Mouse (Mus musculus) A20 (cell line): ENCODE measurements at regions not wholly inside any gene's neighbourhood (a gene's known extent, or its start where the extent isn't known, plus 50 kb on each side); places are given as distances from the start of the nearest gene placed in this dataset.
"Not testable (repeated sequence)": the region's sequence is repeated elsewhere in the genome, so short reads cannot be mapped to it uniquely, and the experiment has no call there.

Experiments
- DNase-seq: peaks from one replicate; pipeline ENCODE4 v3.0.0-alpha.2; 2011; ENCODE audit warnings: low read depth, low spot score

DNA sequence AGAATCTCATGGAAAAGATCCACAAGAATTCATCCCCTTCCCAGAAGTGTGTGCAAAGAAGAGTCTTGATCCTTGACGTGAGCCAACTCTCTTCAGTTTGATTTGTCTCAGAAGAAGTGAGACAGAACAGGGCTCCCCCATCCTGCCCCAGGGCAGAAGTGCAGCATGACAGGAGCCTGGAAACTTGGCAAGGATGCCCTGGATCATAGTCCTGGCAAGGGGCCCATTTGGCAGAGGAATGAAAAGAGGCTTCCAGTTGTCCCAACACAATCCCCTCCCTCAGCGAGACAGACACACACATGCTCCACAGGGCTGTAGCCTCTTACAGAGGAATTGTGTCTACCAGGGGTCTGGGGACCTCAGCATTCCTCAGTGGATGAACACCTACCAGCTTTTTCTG is 102.7 kb downstream of the Ptpn20 start:
- no peak for DNase-seq

DNA sequence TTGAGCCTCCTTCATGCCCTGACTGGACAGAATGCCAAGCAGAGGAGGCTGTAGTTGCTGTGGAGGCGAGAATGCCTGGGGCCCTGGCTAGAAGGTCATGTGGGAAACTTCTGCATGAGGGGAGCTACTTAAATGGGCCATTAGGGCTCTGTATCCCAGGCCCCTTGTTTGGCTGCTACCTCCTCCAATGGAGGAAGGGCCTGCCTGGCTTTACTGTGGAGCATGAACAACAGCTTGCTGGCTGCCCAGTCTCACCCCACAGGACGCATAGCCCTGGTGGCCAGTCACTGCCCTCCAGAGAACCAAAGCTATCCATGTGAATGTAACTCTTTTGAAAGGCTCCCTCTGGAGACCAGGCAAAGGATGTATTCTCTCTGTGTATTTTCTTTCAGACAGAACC is 105.2 kb downstream of the Ptpn20 start:
- no peak for DNase-seq

- DNase-seq: peak; percentile 45
These were observed 106.5 kb downstream of the Ptpn20 start for GRCm38 (mm10) chr14:33695362-33695982.

DNA sequence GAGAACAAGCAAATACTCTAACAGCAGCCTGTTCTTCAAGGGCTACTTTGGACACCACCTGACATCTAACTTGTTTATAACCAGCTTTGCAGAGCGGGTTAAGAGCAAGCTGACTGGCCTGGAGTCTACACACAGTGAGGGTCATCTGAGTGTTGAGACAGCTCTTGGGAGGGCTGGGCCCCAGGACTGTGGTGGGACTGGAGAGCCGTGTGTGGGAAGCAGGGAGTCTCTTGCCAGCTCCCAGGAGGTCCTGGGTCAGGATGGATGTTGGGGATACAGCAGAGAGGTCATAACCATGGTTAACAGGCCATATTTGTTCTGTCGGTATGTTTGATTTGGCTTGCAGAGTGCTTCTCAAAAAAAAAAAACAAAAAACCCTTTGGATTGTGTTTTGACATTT is 107.8 kb downstream of the Ptpn20 start:
- DNase-seq: no peak

- DNase-seq: no peak
These were observed 110.9 kb downstream of the Ptpn20 start for GRCm38 (mm10) chr14:33699777-33700438.

DNA sequence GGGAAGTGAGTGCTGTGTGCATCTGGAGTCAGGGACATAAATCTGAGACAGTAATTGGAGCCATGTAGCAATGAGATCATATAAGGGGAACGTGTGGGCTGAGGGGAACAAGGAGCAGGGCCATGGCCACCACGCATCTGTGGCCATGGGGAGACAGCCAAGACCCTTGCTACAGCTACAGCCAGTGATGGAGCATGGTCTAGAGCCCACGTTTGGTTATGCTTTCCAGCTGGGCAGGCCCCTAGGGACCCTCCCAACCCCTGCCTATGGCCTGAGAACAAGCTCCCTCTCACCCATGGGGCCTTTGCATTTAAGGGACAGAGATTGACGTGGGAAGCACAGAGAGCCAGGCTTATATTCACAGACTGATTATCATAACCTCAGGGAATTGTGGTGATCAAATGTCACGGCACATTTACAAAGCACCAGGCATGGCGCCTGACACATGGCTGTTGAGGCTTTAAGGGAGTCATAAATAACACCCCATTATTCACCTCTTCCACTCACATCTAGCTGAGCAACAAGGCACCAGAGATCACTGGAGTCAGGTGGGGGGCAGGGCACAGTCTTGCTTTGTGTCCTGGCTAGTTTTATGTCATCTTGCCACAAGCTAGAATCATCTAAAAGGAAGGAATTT is 118.8 kb downstream of the Ptpn20 start:
- DNase-seq: no peak

GRCm38 (mm10) chr14:33708298-33708665 is 119.3 kb downstream of the Ptpn20 start:
- DNase-seq: no peak

DNA sequence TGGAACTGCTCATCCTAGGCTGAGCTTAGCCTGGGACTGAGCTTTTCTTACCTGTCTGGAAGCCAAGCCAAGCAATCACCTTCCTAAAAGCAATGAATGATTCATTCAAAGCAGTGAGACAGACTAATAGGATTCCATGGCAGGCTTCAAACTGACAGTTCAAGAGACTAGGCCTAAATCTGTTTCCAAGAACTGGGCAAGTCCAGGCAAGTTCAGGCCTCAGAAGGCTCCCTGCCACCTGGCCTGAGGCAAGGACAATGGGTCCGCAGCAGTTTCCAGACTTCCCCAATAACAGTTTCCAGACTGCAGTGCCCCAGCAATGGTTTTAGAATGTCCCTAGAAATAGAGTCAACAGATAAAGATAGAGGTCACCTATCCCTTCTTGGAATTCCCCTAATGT is 123.5 kb downstream of the Ptpn20 start:
- DNase-seq: no peak

GRCm38 (mm10) chr14:33719651-33720050 is 130.6 kb downstream of the Ptpn20 start:
- no peak for DNase-seq

GRCm38 (mm10) chr14:33722379-33723145 is 133.6 kb downstream of the Ptpn20 start:
- not testable (repeated sequence) for DNase-seq

DNA sequence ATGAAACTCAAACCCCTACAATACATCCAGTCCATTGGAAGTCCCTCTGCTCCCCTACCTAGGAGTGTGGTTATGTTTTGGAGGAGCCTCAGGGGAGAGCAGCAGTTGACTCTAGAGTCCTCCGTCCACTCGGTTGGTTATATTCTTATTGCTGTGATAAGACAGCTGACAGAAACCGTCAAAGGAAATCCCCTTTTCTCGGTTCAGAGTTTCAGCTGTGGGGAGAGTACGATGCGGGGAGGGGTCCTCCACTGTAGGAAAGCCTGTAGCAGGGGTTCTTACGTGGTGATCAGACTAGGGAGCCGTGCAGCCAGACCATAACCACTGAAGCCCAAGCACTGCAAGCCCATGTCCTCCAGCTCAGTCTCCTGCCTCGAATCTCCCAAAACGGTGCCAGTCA is 137.5 kb downstream of the Ptpn20 start:
- peak; percentile 4 for DNase-seq

GRCm38 (mm10) chr14:33729115-33729884 is 140.3 kb downstream of the Ptpn20 start:
- DNase-seq: no peak

GRCm38 (mm10) chr14:33732698-33733097 is 143.7 kb downstream of the Ptpn20 start:
- peak; percentile 11 for DNase-seq

- no peak for DNase-seq
These were observed 145.5 kb downstream of the Ptpn20 start for GRCm38 (mm10) chr14:33734446-33735043.

GRCm38 (mm10) chr14:33735653-33736052 is 146.6 kb downstream of the Ptpn20 start:
- DNase-seq: no peak

GRCm38 (mm10) chr14:33746181-33746580 is 157.2 kb downstream of the Ptpn20 start:
- no peak for DNase-seq

DNA sequence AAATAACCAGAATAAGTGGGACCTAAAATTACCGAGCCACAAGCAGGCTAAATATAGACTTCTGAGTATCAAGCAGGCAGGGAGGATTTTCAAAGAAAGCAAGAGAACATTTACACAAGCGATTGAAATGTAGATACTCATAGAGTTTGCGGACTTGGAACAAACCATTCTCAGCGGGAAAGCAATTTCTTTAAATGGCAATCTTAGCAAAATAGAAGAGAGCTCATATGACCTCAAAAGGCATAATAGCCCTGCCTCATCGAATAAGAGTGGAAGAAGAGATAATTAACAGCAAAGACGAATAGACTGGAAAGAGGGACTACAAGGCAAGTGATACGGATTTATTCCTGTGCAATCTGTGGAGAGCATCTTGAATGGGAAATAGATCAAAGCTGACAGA is 163.7 kb upstream of the Gdf10 start:
- DNase-seq: no peak

DNA sequence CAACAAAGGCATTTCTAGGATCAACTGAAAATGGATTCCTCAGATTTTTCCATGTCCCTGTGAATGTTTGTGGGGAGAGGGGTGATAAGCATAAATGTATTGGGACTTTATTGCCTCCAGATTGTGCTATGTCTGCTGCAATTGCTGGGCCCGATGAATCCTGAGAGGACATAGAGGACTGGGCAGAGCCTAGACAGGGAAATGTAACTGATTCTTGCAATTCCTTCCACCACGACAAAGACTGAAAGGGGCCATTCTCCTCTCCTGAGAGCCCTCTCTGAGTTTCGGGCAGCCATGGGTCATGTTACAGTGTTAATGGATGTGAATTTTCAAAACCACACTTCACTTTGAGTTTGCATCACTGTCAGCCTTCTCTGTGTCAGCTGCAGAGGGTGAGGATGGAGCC is 159.7 kb upstream of the Gdf10 start:
- no peak for DNase-seq

DNA sequence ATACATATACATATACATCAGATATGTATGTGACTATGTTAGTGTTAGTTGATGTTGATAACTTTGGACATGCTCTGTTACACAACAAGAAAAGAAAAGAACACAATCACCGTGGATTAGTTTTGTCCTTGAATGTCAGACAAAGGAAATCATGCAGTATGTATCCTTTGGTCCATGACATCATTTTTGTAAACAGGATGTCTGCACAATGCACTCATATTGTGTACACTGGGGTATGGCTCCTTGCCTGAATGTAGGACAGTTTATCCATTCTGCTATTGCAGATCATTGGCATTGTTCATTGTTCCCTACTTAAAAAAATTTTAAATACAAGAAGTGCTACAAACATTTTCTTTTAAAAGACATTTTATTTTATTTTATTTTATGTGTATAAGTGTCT is 157.6 kb upstream of the Gdf10 start:
- no peak for DNase-seq

GRCm38 (mm10) chr14:33772374-33772773 is 151.0 kb upstream of the Gdf10 start:
- DNase-seq: peak; percentile 3

GRCm38 (mm10) chr14:33789556-33789955 is 133.8 kb upstream of the Gdf10 start:
- DNase-seq: no peak
